Mouse (Mus musculus) liver, embryonic 12.5 days (tissue): ENCODE data around the gene Rps3. TPM values are rescaled to one million over a fixed set of nuclear protein-coding genes. Genes with fewer than 3 reads are reported as not detected.

Experiments used
- ATAC-seq: fragments of 200-750 bp; cut with Nextera tagmentation; 2 replicates; pipeline ENCODE4 v1.8.0; 2017; ENCODE audit warnings: moderate number of reproducible peaks, mild to moderate bottlenecking, moderate library complexity
- H3K27ac ChIP-seq: fragments of 300-500 bp; sonication (generic); 2 replicates; pipeline ENCODE4 v1.5.1; 2016; ENCODE audit warnings: mild to moderate bottlenecking
- H3K27me3 ChIP-seq: fragments of 300-500 bp; sonication (generic); replicated peaks from 2 replicates; pipeline ENCODE4 v1.6.1; 2016; ENCODE audit warnings: mild to moderate bottlenecking, moderate library complexity
- H3K36me3 ChIP-seq: fragments of 300-500 bp; sonication (generic); 2 replicates; pipeline ENCODE4 v1.6.1; 2016; ENCODE audit warnings: mild to moderate bottlenecking, moderate library complexity
- H3K4me1 ChIP-seq: fragments of 300-500 bp; sonication (generic); 2 replicates; pipeline ENCODE4 v1.6.1; 2016
- H3K4me2 ChIP-seq: fragments of 300-500 bp; sonication (generic); 2 replicates; pipeline ENCODE4 v1.6.1; 2016; ENCODE audit warnings: mild to moderate bottlenecking, moderate library complexity
- H3K4me3 ChIP-seq: fragments of 300-500 bp; sonication (generic); 2 replicates; pipeline ENCODE4 v1.5.1; 2016; ENCODE audit warnings: mild to moderate bottlenecking, moderate library complexity
- H3K9ac ChIP-seq: fragments of 300-500 bp; sonication (generic); 2 replicates; pipeline ENCODE4 v1.6.1; 2016; ENCODE audit warnings: mild to moderate bottlenecking, moderate library complexity
- H3K9me3 ChIP-seq: fragments of 300-500 bp; sonication (generic); replicated peaks from 2 replicates; pipeline ENCODE4 v1.6.1; 2016; ENCODE audit warnings: mild to moderate bottlenecking, moderate library complexity
- WGBS: fragments of 180-500 bp; shearing (Covaris S2); methylation state at CpG from one replicate; pipeline ENCODE4 v1.1.7; 2016; ENCODE audit not compliant: insufficient replicate concordance; 5-methylcytosine and 5-hydroxymethylcytosine counted together
- polyA plus RNA-seq: library from polyadenylated mRNA; unstranded; fragments of >200 nt; fragmentation: Nextera tagmentation; extraction: Ambion mirVana; gene quantifications from 2 replicates; pipeline ENCODE4 v1.2.1, GENCODE M21; 2016

Gene Rps3
- polyA plus RNA-seq, 1 experiment from 2014 or later: 688 TPM

GRCm38 (mm10) chr7:99454044-99454443 lies 29.5 kb downstream of the Rps3 start:
- WGBS: 48% methylated on average over 4 of the region's 4 CpGs
- H3K27ac ChIP-seq: no peak overlapping the region
- H3K9me3 ChIP-seq: no peaks in the 10 kb centered on the region
- H3K4me2 ChIP-seq: no peak overlapping the region
- H3K9ac ChIP-seq: no peak overlapping the region
- no peak overlapping the region for H3K4me3 ChIP-seq
- peaks cover 17% of the 10 kb centered on the region; the same call in 1 of the 2 replicates for H3K27me3 ChIP-seq
- peaks cover 5% of the 10 kb centered on the region; the same call in 1 of the 2 replicates for H3K4me1 ChIP-seq
- no peak for ATAC-seq
- no peaks in the 10 kb centered on the region for H3K36me3 ChIP-seq

- Histone ChIP-seq H3K4me2 (no peak overlapping the region), H3K4me1 (peaks cover 5% of the 10 kb centered on the region; the same call in 1 of the 2 replicates), H3K9me3 (no peaks in the 10 kb centered on the region), H3K27me3 (peaks cover 22% of the 10 kb centered on the region), H3K4me3 (no peak overlapping the region), H3K27ac (no peak overlapping the region), H3K9ac (no peak overlapping the region), H3K36me3 (no peaks in the 10 kb centered on the region)
- no peak for ATAC-seq
- 65% methylated on average over 7 of the region's 7 CpGs for WGBS
Observed at GRCm38 (mm10) chr7:99452859-99453258, 30.7 kb downstream of the Rps3 start.

- Histone ChIP-seq H3K36me3 (no peaks in the 10 kb centered on the region), H3K4me3 (no peak overlapping the region), H3K9me3 (no peaks in the 10 kb centered on the region), H3K27ac (no peak overlapping the region), H3K9ac (no peak overlapping the region), H3K4me1 (peaks cover 5% of the 10 kb centered on the region; the same call in 1 of the 2 replicates), H3K27me3 (peaks cover 9% of the 10 kb centered on the region), H3K4me2 (no peak overlapping the region)
- WGBS: 4% methylated on average over 3 of the region's 3 CpGs
- ATAC-seq: no peak
Observed at GRCm38 (mm10) chr7:99450703-99451102, 32.8 kb downstream of the Rps3 start.

- Histone ChIP-seq H3K4me2 (no peak overlapping the region), H3K9me3 (no peaks in the 10 kb centered on the region), H3K36me3 (no peaks in the 10 kb centered on the region), H3K27me3 (peaks cover 9% of the 10 kb centered on the region), H3K27ac (no peak overlapping the region), H3K9ac (no peak overlapping the region), H3K4me3 (no peak overlapping the region), H3K4me1 (peaks cover 5% of the 10 kb centered on the region; the same call in 1 of the 2 replicates)
- WGBS: 54% methylated on average over 3 of the region's 3 CpGs
- no peak for ATAC-seq
Observed at GRCm38 (mm10) chr7:99449751-99450150, 33.8 kb downstream of the Rps3 start.

GRCm38 (mm10) chr7:99449063-99449462 lies 34.5 kb downstream of the Rps3 start:
- Histone ChIP-seq H3K4me1 (peaks cover 5% of the 10 kb centered on the region; the same call in 1 of the 2 replicates), H3K27me3 (peaks cover 9% of the 10 kb centered on the region), H3K9ac (no peak overlapping the region), H3K4me3 (no peak overlapping the region), H3K36me3 (no peaks in the 10 kb centered on the region), H3K27ac (no peak overlapping the region), H3K4me2 (no peak overlapping the region), H3K9me3 (no peaks in the 10 kb centered on the region)
- WGBS: 34% methylated on average over 8 of the region's 8 CpGs
- no peak for ATAC-seq

- 55% methylated on average over 5 of the region's 5 CpGs for WGBS
- ATAC-seq: no peak
- H3K9ac ChIP-seq: no peak overlapping the region
- no peak overlapping the region for H3K27ac ChIP-seq
- peaks cover 5% of the 10 kb centered on the region; the same call in 1 of the 2 replicates for H3K4me1 ChIP-seq
- no peaks in the 10 kb centered on the region for H3K9me3 ChIP-seq
- H3K4me2 ChIP-seq: no peak overlapping the region
- peaks cover 9% of the 10 kb centered on the region for H3K27me3 ChIP-seq
- H3K4me3 ChIP-seq: no peak overlapping the region
- H3K36me3 ChIP-seq: no peaks in the 10 kb centered on the region
Observed at GRCm38 (mm10) chr7:99448619-99449018, 34.9 kb downstream of the Rps3 start.

- Histone ChIP-seq H3K9ac (no peak overlapping the region), H3K4me1 (no peaks in the 10 kb centered on the region), H3K27ac (no peak overlapping the region), H3K9me3 (no peaks in the 10 kb centered on the region), H3K36me3 (no peaks in the 10 kb centered on the region), H3K27me3 (peaks cover 6% of the 10 kb centered on the region), H3K4me3 (no peak overlapping the region), H3K4me2 (no peak overlapping the region)
- 63% methylated on average over 5 of the region's 5 CpGs for WGBS
- no peak for ATAC-seq
Observed at GRCm38 (mm10) chr7:99447323-99447722, 36.2 kb downstream of the Rps3 start.

DNA sequence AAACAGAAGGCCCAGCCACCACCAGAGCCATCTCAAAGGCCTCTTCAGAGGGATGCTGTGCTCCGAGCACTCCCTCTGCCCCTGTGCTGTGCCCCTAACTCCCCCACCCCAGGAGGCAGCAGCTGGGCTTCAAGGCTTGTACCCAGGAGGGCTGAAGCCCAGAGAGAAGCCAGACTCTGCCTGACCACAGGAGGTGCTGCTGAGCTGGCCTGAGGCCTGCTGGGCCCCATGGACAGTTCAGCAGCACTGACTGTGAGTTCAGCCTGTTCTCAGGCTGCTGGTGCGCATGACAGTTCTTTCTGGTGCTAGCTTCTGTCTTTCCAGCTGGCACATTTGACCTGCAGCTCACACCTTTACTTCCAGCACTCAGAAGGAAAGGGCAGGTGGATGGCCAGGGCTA lies 37.7 kb downstream of the Rps3 start:
- 0 out of 2 replicates have a peak, but pooled peaks cover 8% of the 10 kb centered on the region for H3K4me1 ChIP-seq
- H3K9ac ChIP-seq: no peak overlapping the region
- WGBS: 78% methylated on average over 2 of the region's 2 CpGs
- no peak for ATAC-seq
- H3K36me3 ChIP-seq: no peaks in the 10 kb centered on the region
- H3K4me3 ChIP-seq: no peak overlapping the region
- peaks cover 6% of the 10 kb centered on the region for H3K27me3 ChIP-seq
- H3K4me2 ChIP-seq: no peak overlapping the region
- no peak overlapping the region for H3K27ac ChIP-seq
- no peaks in the 10 kb centered on the region for H3K9me3 ChIP-seq

DNA sequence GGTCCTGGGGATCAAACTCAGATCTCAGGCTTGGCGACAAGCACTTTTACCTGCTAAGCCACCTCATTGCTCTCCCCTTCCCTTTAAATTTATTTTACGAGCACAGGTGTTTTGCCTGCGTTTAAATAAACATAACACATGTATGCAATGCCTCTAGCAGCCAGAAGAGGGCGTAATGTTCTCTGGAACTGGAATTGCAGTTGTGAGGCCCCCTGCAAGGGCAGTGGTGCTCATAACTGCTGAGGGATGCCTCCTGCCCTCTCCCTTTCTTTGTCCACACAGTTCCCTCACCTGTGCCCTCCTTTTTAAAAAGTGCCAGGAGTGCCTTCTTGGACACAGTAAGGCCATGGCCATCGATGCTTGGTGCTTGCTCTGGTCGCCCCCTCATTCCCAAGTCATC lies 39.5 kb downstream of the Rps3 start:
- H3K27ac ChIP-seq: no peak overlapping the region
- no peak overlapping the region for H3K9ac ChIP-seq
- WGBS: 51% methylated on average over 6 of the region's 6 CpGs
- no peaks in the 10 kb centered on the region for H3K36me3 ChIP-seq
- peaks cover 6% of the 10 kb centered on the region for H3K27me3 ChIP-seq
- no peak for ATAC-seq
- 0 out of 2 replicates have a peak, but pooled peaks cover 8% of the 10 kb centered on the region for H3K4me1 ChIP-seq
- no peak overlapping the region for H3K4me2 ChIP-seq
- H3K4me3 ChIP-seq: no peak overlapping the region
- H3K9me3 ChIP-seq: no peaks in the 10 kb centered on the region

DNA sequence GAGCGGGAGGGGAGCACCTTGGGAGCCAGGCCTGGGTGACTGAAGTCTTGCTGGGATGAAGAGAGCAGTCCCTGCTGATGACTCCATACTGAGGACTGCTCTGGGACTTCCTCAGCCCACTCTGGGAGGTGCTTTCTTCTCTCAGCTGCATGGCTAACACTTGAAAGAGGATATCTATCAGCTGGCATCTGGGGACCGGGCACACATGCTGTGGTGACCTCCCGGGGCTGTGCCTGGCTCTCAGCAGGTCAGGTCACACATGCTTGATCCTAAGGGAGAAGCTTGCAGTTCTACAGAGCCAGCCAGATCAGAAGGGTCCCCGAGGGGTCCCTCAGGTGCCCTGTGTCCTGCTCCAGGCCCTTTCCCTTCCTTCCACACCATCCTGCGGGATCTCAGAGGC lies 40.4 kb downstream of the Rps3 start:
- Histone ChIP-seq H3K4me1 (0 out of 2 replicates have a peak, but pooled peaks cover 8% of the 10 kb centered on the region), H3K27me3 (peaks cover 4% of the 10 kb centered on the region), H3K4me2 (no peak overlapping the region), H3K9me3 (no peaks in the 10 kb centered on the region), H3K9ac (no peak overlapping the region), H3K36me3 (no peaks in the 10 kb centered on the region), H3K27ac (no peak overlapping the region), H3K4me3 (no peak overlapping the region)
- ATAC-seq: no peak
- WGBS: 57% methylated on average over 5 of the region's 5 CpGs

DNA sequence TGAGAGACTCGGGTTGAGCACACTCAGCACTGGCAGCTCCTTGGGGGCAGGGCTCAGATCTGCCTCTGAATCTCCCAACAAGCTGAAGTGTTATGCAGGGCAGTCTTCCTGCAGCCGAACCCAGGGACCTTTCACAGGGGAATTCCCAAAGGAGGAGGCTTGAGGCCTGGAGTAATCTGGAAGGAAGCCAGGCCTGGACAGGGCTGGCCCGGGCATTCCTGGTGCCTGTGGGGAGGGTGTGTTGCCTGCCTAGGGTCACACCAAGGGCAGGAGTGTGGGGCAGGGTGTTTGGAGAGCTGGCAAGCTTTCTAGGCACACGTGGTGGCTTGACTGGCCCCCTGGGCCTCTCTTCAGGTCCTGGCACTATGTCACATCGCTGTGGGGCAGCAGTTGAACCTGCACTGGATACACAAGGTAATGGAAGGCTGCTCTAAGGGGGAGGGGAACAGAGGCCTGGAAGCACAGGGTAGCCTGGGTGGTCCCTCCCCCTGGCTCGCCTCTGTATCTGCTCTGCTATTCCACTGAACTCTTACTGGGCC lies 41.9 kb downstream of the Rps3 start:
- Histone ChIP-seq H3K4me1 (0 out of 2 replicates have a peak, but pooled peaks cover 8% of the 10 kb centered on the region), H3K4me2 (no peak overlapping the region), H3K27ac (no peak overlapping the region), H3K4me3 (no peak overlapping the region), H3K9ac (no peak overlapping the region), H3K27me3 (no peaks in the 10 kb centered on the region), H3K36me3 (no peaks in the 10 kb centered on the region), H3K9me3 (no peaks in the 10 kb centered on the region)
- 43% methylated on average over 6 of the region's 6 CpGs for WGBS
- no peak for ATAC-seq

DNA sequence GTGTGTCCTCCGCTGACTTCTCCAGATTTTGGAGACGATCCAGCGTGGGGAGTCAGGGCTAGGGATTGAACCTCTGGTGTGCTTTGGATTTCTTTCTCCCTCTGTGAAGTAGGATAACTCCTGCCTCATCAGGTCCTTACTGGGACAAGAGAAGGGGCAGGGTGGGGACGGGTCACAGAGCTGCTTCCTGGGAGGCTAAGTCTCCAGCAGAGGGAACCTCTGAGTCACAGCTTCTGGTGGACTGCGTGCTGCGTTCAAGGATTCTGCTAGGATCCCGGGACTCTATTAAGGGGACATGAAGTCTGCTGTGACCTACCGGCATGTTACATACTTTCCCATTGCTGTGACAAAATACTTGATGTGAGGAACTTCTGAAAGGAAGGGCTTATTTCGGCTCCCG lies 44.7 kb downstream of the Rps3 start:
- WGBS: 58% methylated on average over 10 of the region's 10 CpGs
- Histone ChIP-seq H3K36me3 (no peaks in the 10 kb centered on the region), H3K9me3 (no peaks in the 10 kb centered on the region), H3K4me2 (no peak overlapping the region), H3K4me1 (peaks cover 19% of the 10 kb centered on the region; the same call in 1 of the 2 replicates), H3K27ac (no peak overlapping the region), H3K9ac (no peak overlapping the region), H3K4me3 (no peak overlapping the region), H3K27me3 (no peaks in the 10 kb centered on the region)
- ATAC-seq: no peak

DNA sequence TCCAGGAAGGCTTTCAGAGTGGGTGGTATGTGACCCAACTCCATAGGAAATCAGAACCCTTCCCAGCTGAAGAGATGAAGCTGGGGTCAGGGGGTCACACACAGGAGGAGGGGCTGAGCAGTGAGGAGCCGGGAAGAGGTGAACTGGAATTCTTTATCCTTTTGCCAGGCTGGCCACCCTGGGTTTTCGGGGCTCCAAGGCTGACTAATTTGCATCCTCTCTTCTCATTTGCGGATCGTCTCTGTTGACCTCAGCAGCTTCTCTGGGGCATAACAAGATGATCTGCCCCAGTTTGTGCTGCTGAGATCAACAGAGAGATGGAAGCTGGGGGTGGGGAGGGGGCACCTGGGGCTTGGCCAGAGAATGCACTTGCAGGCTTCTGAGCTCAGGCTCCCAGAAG lies 47.0 kb downstream of the Rps3 start:
- Histone ChIP-seq H3K4me3 (no peak overlapping the region), H3K9me3 (no peaks in the 10 kb centered on the region), H3K27me3 (no peaks in the 10 kb centered on the region; the same call in 1 of the 2 replicates), H3K36me3 (no peaks in the 10 kb centered on the region), H3K4me1 (peaks cover 23% of the 10 kb centered on the region), H3K9ac (no peak overlapping the region), H3K27ac (no peak overlapping the region), H3K4me2 (no peak overlapping the region)
- no peak for ATAC-seq
- WGBS: 33% methylated on average over 4 of the region's 4 CpGs
